Mouse (Mus musculus) liver, postnatal 0 days (tissue): Measurements from ENCODE around the gene Ssh3.

Experiments
- CTCF ChIP-seq: sonication (generic); IDR thresholded peaks from 2 replicates; pipeline ENCODE4 v1.5.1; 2016; ENCODE audit warnings: antibody characterized with exemption, low read depth
- EP300 ChIP-seq: IDR thresholded peaks from 2 replicates; pipeline ENCODE4 v1.6.1; 2016; ENCODE audit warnings: antibody characterized with exemption, low read depth, mild to moderate bottlenecking

DNA sequence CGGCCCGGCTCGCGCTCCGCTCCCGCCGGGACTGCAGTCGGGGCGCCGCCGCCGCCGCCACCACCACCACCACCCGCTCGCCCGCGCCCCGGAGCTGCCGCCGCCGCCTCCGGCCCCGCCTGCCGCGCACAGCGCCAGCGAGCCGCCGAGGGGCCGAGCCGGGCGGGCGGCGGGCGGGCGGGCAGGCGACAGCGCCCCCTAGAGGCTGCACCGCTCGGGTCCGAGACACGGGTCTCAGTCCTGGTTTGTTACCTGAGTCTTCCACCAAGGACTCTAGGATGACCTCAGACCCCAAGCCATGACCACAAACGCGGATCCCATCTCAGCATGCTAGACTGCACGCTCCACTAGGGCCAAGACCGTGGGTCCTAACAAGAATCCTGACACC is 37.2 kb upstream of the Ssh3 start, which contains the start of gene Grk2:
- TF ChIP-seq CTCF (peak; percentile 81), EP300 (no peak)
